Mouse (Mus musculus): ENCODE data around the gene Grik4.
"Not testable (repeated sequence)": the region's sequence is repeated elsewhere in the genome, so short reads cannot be mapped to it uniquely, and the experiment has no call there.

Grik4 gene

GRCm38 (mm10) chr9:42943781-42944535, at the start of gene Grik4:
Grik4 (minus strand) TSS chr9:42944493.
- no peak for DNase-seq

GRCm38 (mm10) chr9:42993659-42994058, 49.4 kb upstream of the Grik4 start:
- DNase-seq, result no peak

GRCm38 (mm10) chr9:42987988-42988387, 43.7 kb upstream of the Grik4 start:
- DNase-seq, result no peak

GRCm38 (mm10) chr9:42968894-42969521, 24.7 kb upstream of the Grik4 start:
- no peak for DNase-seq

- DNase-seq, result no peak
Observed at GRCm38 (mm10) chr9:42967731-42968130, 23.4 kb upstream of the Grik4 start.

- not testable (repeated sequence) for DNase-seq
Observed at GRCm38 (mm10) chr9:42964809-42965208, 20.5 kb upstream of the Grik4 start.

GRCm38 (mm10) chr9:42964366-42964765, 20.1 kb upstream of the Grik4 start:
- DNase-seq, result no peak

- no peak for DNase-seq
Observed at GRCm38 (mm10) chr9:42962506-42962905, 18.2 kb upstream of the Grik4 start.

- no peak for DNase-seq
Observed at GRCm38 (mm10) chr9:42958401-42958800, 14.1 kb upstream of the Grik4 start.

- DNase-seq, result no peak
Observed at GRCm38 (mm10) chr9:42948381-42948780, 4.1 kb upstream of the Grik4 start.

GRCm38 (mm10) chr9:42945174-42945573, 881 bp upstream of the Grik4 start:
- no peak for DNase-seq

- DNase-seq, result peak; percentile 27 to 29
Observed at GRCm38 (mm10) chr9:42944536-42945006, 278 bp upstream of the Grik4 start.

- no peak for DNase-seq
Observed at GRCm38 (mm10) chr9:42943057-42943529, 1.2 kb downstream of the Grik4 start.

GRCm38 (mm10) chr9:42942148-42942547, 2.1 kb downstream of the Grik4 start:
- no peak for DNase-seq

- no peak for DNase-seq
Observed at GRCm38 (mm10) chr9:42932146-42932545, 12.1 kb downstream of the Grik4 start.

GRCm38 (mm10) chr9:42927498-42927897, 16.8 kb downstream of the Grik4 start:
- DNase-seq, result no peak

GRCm38 (mm10) chr9:42926564-42926963, 17.7 kb downstream of the Grik4 start:
- no peak for DNase-seq

GRCm38 (mm10) chr9:42921830-42922229, 22.5 kb downstream of the Grik4 start:
- no peak for DNase-seq

- no peak for DNase-seq
Observed at GRCm38 (mm10) chr9:42920190-42920589, 24.1 kb downstream of the Grik4 start.

GRCm38 (mm10) chr9:42917911-42918310, 26.4 kb downstream of the Grik4 start:
- no peak for DNase-seq

GRCm38 (mm10) chr9:42913201-42913600, 31.1 kb downstream of the Grik4 start:
- no peak for DNase-seq

GRCm38 (mm10) chr9:42908657-42909313, 35.5 kb downstream of the Grik4 start:
- DNase-seq, result no peak

- DNase-seq, result no peak
Observed at GRCm38 (mm10) chr9:42906995-42907394, 37.3 kb downstream of the Grik4 start.

All from thymus, adult 18-20 months (tissue).